In the genomic region with DNA sequence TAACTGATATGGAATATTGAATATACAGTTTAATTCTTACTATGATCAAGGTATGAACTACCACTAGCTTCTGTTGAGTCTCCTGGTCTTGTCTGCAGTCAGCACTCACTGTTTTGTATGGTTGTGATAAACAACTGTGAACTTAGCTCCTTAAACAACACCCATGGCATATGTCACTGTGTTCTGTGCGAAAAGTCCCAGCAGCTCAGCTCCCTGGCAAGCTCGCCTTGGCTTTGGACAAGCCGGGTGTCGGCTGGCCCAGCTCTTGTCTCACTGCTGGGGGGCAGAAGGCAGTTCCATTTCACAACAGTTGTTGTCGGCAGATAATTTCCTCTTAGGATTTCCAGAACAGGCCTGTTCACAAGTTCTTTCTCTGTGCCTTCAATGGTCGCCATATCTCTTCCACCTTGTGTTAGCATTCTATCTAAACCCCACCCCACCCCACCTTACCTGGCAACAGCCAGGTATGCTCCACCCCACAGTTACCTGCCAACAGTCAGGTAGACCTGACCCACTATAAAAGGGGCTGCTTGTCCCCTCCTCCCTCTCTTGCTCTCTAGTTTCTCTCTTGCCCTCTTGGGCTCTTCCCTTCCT, we compare ENCODE assay signal across 26 mouse cellular contexts. TPM values are rescaled to one million over a fixed set of nuclear protein-coding genes. Genes with fewer than 3 reads are reported as not detected.
DNase-seq lines count a peak whose midpoint lies in the region; ATAC-seq lines count a peak whose summit lies in the region.
"Had no signal": no experiment of that assay in that cellular context is flagged by ENCODE, and none has a peak within 500 bp of the region (broad histone marks: within the 10 kb centered on the region; RNA-seq: fewer than 3 reads in every experiment).

No protein-coding gene starts in this region.

- no peaks in the 10 kb centered on the region for H3K36me3 ChIP-seq in kidney, embryonic 15.5 days
- H3K36me3 ChIP-seq in stomach, embryonic 14.5 days (ENCODE audit: control insufficient read depth, insufficient read depth, low read length): no peaks in the 10 kb centered on the region
- H3K36me3 ChIP-seq: embryonic facial prominence, embryonic 12.5 days; heart, embryonic 10.5 days; hindbrain, embryonic 15.5 days; limb, embryonic 13.5 days; liver, embryonic 15.5 days; neural tube, embryonic 12.5 days had no signal

- 90% methylated on average over 6 of the region's 6 CpGs for WGBS in kidney, embryonic 15.5 days
- 83% methylated on average over 6 of the region's 6 CpGs for WGBS in stomach, embryonic 14.5 days

- no peaks in the 10 kb centered on the region for H3K27me3 ChIP-seq in kidney, embryonic 15.5 days
- H3K27me3 ChIP-seq in stomach, embryonic 14.5 days (ENCODE audit: control insufficient read depth, insufficient read depth, low read length): no peaks in the 10 kb centered on the region
- H3K27me3 ChIP-seq: embryonic facial prominence, embryonic 12.5 days; hindbrain, embryonic 15.5 days; limb, embryonic 13.5 days; liver, embryonic 15.5 days; neural tube, embryonic 12.5 days had no signal

- no peak overlapping the region for H3K27ac ChIP-seq in kidney, embryonic 15.5 days
- H3K27ac ChIP-seq in stomach, embryonic 14.5 days (ENCODE audit: low read length): no peak overlapping the region
- H3K27ac ChIP-seq: embryonic facial prominence, embryonic 12.5 days; hindbrain, embryonic 15.5 days; limb, embryonic 13.5 days; liver, embryonic 15.5 days; neural tube, embryonic 12.5 days had no signal

- peaks cover 2% of the 10 kb centered on the region; the same call in 1 of the 2 replicates for H3K4me1 ChIP-seq in kidney, embryonic 15.5 days
- no peaks in the 10 kb centered on the region for H3K4me1 ChIP-seq in stomach, embryonic 14.5 days (ENCODE audit: control insufficient read depth, insufficient read depth, low read length)
- H3K4me1 ChIP-seq: embryonic facial prominence, embryonic 12.5 days; hindbrain, embryonic 15.5 days; limb, embryonic 13.5 days; liver, embryonic 15.5 days; neural tube, embryonic 12.5 days had no signal

- intact Hi-C loops in heart, postnatal 36 days (cut with DNase I): no loop called here

- H3K4me2 ChIP-seq in kidney, embryonic 15.5 days: no peak overlapping the region
- H3K4me2 ChIP-seq in stomach, embryonic 14.5 days (replicated peaks; ENCODE audit: low read depth, low read length): no peak overlapping the region
- H3K4me2 ChIP-seq: embryonic facial prominence, embryonic 12.5 days; hindbrain, embryonic 15.5 days; limb, embryonic 13.5 days; liver, embryonic 15.5 days; neural tube, embryonic 12.5 days had no signal

- H3K9ac ChIP-seq in kidney, embryonic 15.5 days: no peak overlapping the region
- no peak overlapping the region for H3K9ac ChIP-seq in stomach, embryonic 14.5 days (replicated peaks; ENCODE audit: low read depth, low read length)
- H3K9ac ChIP-seq: embryonic facial prominence, embryonic 12.5 days; forebrain, postnatal 0 days; hindbrain, embryonic 15.5 days; limb, embryonic 13.5 days; liver, embryonic 15.5 days; neural tube, embryonic 12.5 days had no signal

- H3K9me3 ChIP-seq in kidney, embryonic 15.5 days (replicated peaks): no peaks in the 10 kb centered on the region
- no peaks in the 10 kb centered on the region for H3K9me3 ChIP-seq in stomach, embryonic 14.5 days (ENCODE audit: control insufficient read depth, low read depth, low read length)
- H3K9me3 ChIP-seq: embryonic facial prominence, embryonic 12.5 days; heart, embryonic 10.5 days; hindbrain, embryonic 15.5 days; limb, embryonic 13.5 days; liver, embryonic 15.5 days; neural tube, embryonic 12.5 days had no signal

- DNase-seq in kidney, postnatal 36 days: peak; percentile 21 to 23
- peak; percentile 94 for DNase-seq in adipocyte (ENCODE audit: low spot score)
- DNase-seq in gonadal fat pad, adult 2 months (ENCODE audit: low read depth): peak; percentile 40
- no peak for DNase-seq in urinary bladder, postnatal 10 days (ENCODE audit: low spot score)
- no peak for DNase-seq in heart, postnatal 36 days
- DNase-seq: cerebellum, adult 11-12 months; cerebellum, postnatal 14 days; forebrain, postnatal 0 days; midbrain, embryonic 14.5 days; right cerebral cortex, postnatal 14 days; thymus, postnatal 25 days had no signal

- H3K4me3 ChIP-seq in kidney, embryonic 15.5 days (replicated peaks): no peak overlapping the region
- H3K4me3 ChIP-seq in stomach, embryonic 14.5 days (ENCODE audit: low read depth, low read length): no peak overlapping the region
- H3K4me3 ChIP-seq: embryonic facial prominence, embryonic 12.5 days; heart, embryonic 10.5 days; hindbrain, embryonic 15.5 days; limb, embryonic 13.5 days; liver, embryonic 15.5 days; neural tube, embryonic 12.5 days had no signal

- no peak for ATAC-seq in kidney, embryonic 15.5 days (replicated peaks; ENCODE audit: low FRiP score)
- 0 out of 2 replicates have a peak, but pooled peaks have one; percentile 37 for ATAC-seq in stomach, embryonic 14.5 days (ENCODE audit: insufficient number of reproducible peaks, insufficient read depth, low FRiP score, low read depth)
- ATAC-seq: forebrain, postnatal 0 days had no signal

RNA-seq across cellular contexts. Expression of gene Mb, which starts 14.9 kb away (rescaled TPM):
- polyA plus RNA-seq in kidney, embryonic 15.5 days (2015; fragmentation: Nextera tagmentation; extraction: Ambion mirVana): 0.49 and 1.2 TPM in 2 replicates
- 8.5 and 12.5 TPM in 2 replicates for polyA plus RNA-seq in gonadal fat pad, adult 2 months (2012; rRNA removed)
- 0.39 and 1.8 TPM in 2 replicates for polyA plus RNA-seq in stomach, embryonic 14.5 days (2014; fragmentation: Nextera tagmentation; extraction: Ambion mirVana)
- total RNA-seq in heart, postnatal 36 days (2021): over 10,000 TPM; 17,938 to 18,211 TPM
- total RNA-seq: hematopoietic stem cell, adult 5-6 weeks; left cerebral cortex, postnatal 10 days; megakaryocyte-erythroid progenitor cell, adult 5-6 weeks; MEL had no signal
- polyA plus RNA-seq: forebrain, embryonic 11.5 days had no signal

RNA-seq across cellular contexts. Expression of gene Apol6, which starts 20.8 kb away (rescaled TPM):
- 0.23 TPM in 1 of 2 replicates, not detected in the other for polyA plus RNA-seq in kidney, embryonic 15.5 days (2015; fragmentation: Nextera tagmentation; extraction: Ambion mirVana)
- polyA plus RNA-seq in gonadal fat pad, adult 2 months (2012; rRNA removed): 124 and 179 TPM in 2 replicates
- polyA plus RNA-seq in stomach, embryonic 14.5 days (2014; fragmentation: Nextera tagmentation; extraction: Ambion mirVana): 0.12 TPM in 1 of 2 replicates, not detected in the other
- 1 to 10 TPM in 1 of 2 experiments, under 1 TPM in 1; 0.41 to 1.5 TPM for total RNA-seq in heart, postnatal 36 days (2021)
- total RNA-seq: hematopoietic stem cell, adult 5-6 weeks; layer of hippocampus, postnatal 25 days; megakaryocyte-erythroid progenitor cell, adult 5-6 weeks; MEL had no signal
- polyA plus RNA-seq: forebrain, embryonic 11.5 days; forebrain, postnatal 0 days; hindbrain, embryonic 15.5 days; kidney, embryonic 16.5 days; limb, embryonic 13.5 days; midbrain, embryonic 14.5 days; neural tube, embryonic 12.5 days had no signal

Comparison
In these comparisons a context has a peak if more than half of its experiments do, and no peak if none do; other contexts are left out.
1. DNase-seq: peak in kidney, postnatal 36 days (2 of 2), adipocyte (single experiment) and gonadal fat pad, adult 2 months (single experiment); none in urinary bladder, postnatal 10 days (single experiment) and heart, postnatal 36 days (0 of 2).
2. RNA of gene Apol6, which starts 20.8 kb away (polyA plus RNA-seq): 124 to 179 TPM in gonadal fat pad, adult 2 months; 0.23 TPM in kidney, embryonic 15.5 days and 0.12 TPM in stomach, embryonic 14.5 days; every median in the first group is over 100 times any median in the second.